Mouse (Mus musculus): ENCODE measurements at regions not wholly inside any gene's neighbourhood (a gene's known extent, or its start where the extent isn't known, plus 50 kb on each side); places are given as distances from the start of the nearest gene placed in this dataset.
"Not testable (repeated sequence)": the region's sequence is repeated elsewhere in the genome, so short reads cannot be mapped to it uniquely, and the experiment has no call there.

DNA sequence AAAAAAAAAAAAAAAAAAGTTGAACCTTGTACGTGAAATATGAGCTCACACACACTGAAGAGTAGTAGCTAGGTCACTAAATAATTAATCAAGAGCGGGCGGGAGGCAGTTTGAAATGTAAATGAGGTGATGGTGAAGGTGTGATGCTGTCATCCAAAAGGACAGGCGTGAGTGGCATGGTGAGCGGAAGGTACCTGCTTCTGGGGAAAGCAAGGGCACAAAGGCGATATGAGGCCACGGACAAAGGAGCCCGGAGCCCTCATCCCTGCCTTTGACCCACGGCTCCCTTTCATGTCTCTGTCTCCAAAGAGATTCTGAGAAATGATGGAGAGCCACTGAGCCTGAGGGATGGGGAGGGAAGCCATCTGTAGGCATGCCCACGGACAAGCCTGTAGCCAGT is 107.1 kb upstream of the Pou3f3 start:
- H3K27ac ChIP-seq (ENCODE audit: insufficient read depth, low read length), result no peak overlapping the region
- TF ChIP-seq CTCF (IDR thresholded peaks at IDR 0.05; ENCODE audit: low read depth, low read length) (no peak), EP300 (IDR thresholded peaks at IDR 0.05; ENCODE audit: insufficient read depth, low read depth, low read length) (no peak), POLR2A (IDR thresholded peaks at IDR 0.05; ENCODE audit: insufficient read depth, low read length) (no peak)

DNA sequence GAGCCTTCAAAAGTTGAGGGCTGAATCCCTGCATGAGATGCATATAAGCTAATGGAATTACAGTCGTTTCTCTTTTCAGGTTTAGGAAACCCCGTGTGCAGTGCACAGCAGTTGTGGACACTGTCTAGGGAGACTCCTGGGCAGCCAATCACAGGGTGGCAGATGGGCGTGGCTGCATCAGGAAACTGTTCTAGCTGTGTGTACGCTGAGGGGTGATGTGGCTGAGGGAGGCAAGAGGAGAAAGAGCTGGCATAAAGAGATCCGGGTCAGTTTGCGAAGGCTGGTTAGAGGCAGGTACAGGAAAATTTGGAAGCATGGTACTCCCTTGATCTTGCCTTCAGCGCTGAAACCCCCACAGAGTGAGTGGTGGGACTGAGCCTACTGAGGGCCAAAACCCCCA is 106.1 kb upstream of the Pou3f3 start:
- no peak overlapping the region for H3K27ac ChIP-seq (ENCODE audit: insufficient read depth, low read length)
- no peaks in the 10 kb centered on the region for H3K9me3 ChIP-seq (replicated peaks; ENCODE audit: control insufficient read depth, insufficient read depth, low read length, poor library complexity, severe bottlenecking)
- no peaks in the 10 kb centered on the region for H3K36me3 ChIP-seq (ENCODE audit: control insufficient read depth, insufficient read depth, low read length, poor library complexity, severe bottlenecking)
- no peaks in the 10 kb centered on the region for H3K4me1 ChIP-seq (ENCODE audit: control insufficient read depth, insufficient read depth, low read length)
- no peak overlapping the region for H3K9ac ChIP-seq (ENCODE audit: low read depth, poor library complexity, severe bottlenecking)
- no peaks in the 10 kb centered on the region for H3K27me3 ChIP-seq (ENCODE audit: control insufficient read depth, insufficient read depth, low read length, poor library complexity, severe bottlenecking)
- H3K4me3 ChIP-seq (ENCODE audit: low read depth, low read length), result no peak overlapping the region
- TF ChIP-seq POLR2A (IDR thresholded peaks at IDR 0.05; ENCODE audit: insufficient read depth, low read length) (no peak), CTCF (IDR thresholded peaks at IDR 0.05; ENCODE audit: low read depth, low read length) (no peak), EP300 (IDR thresholded peaks at IDR 0.05; ENCODE audit: insufficient read depth, low read depth, low read length) (no peak)

More for the DNA sequence above, 107.1 kb upstream of the Pou3f3 start:
- no peak overlapping the region for H3K9ac ChIP-seq (ENCODE audit: low read depth, poor library complexity, severe bottlenecking)
- H3K27me3 ChIP-seq (ENCODE audit: control insufficient read depth, insufficient read depth, low read length, poor library complexity, severe bottlenecking), result no peaks in the 10 kb centered on the region; the same call in 1 of the 2 replicates
- H3K4me1 ChIP-seq (ENCODE audit: control insufficient read depth, insufficient read depth, low read length), result no peaks in the 10 kb centered on the region
- no peaks in the 10 kb centered on the region for H3K36me3 ChIP-seq (ENCODE audit: control insufficient read depth, insufficient read depth, low read length, poor library complexity, severe bottlenecking)
- no peak overlapping the region for H3K4me3 ChIP-seq (ENCODE audit: low read depth, low read length)
- no peaks in the 10 kb centered on the region for H3K9me3 ChIP-seq (replicated peaks; ENCODE audit: control insufficient read depth, insufficient read depth, low read length, poor library complexity, severe bottlenecking)

DNA sequence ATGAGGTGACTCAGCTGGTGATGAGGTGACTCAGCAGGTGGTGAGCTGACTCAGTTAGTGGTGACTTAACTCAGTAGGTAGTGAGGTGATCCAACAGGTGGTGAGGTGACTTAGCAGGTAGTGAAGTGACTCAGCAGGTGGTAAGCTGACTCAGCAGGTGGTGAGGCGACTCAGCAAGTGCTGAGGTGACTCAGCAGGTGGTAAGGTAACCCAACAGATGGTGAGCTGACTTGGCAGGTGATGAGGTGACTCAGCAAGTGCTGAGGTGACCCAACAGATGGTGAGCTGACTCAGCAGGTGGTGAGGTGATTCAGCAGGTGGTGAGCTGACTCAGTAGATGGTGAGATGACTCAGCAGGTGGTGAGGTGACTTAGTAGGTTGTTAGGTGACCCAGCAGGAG is 103.7 kb upstream of the Pou3f3 start:
- H3K4me3 ChIP-seq (ENCODE audit: low read depth, low read length), result no peak overlapping the region
- H3K9me3 ChIP-seq (replicated peaks; ENCODE audit: control insufficient read depth, insufficient read depth, low read length, poor library complexity, severe bottlenecking), result no peaks in the 10 kb centered on the region
- no peaks in the 10 kb centered on the region for H3K4me1 ChIP-seq (ENCODE audit: control insufficient read depth, insufficient read depth, low read length)
- H3K36me3 ChIP-seq (ENCODE audit: control insufficient read depth, insufficient read depth, low read length, poor library complexity, severe bottlenecking), result no peaks in the 10 kb centered on the region
- no peak overlapping the region for H3K27ac ChIP-seq (ENCODE audit: insufficient read depth, low read length)
- H3K9ac ChIP-seq (ENCODE audit: low read depth, poor library complexity, severe bottlenecking), result no peak overlapping the region
- H3K27me3 ChIP-seq (ENCODE audit: control insufficient read depth, insufficient read depth, low read length, poor library complexity, severe bottlenecking), result no peaks in the 10 kb centered on the region
- no peak for TF ChIP-seq EP300 (IDR thresholded peaks at IDR 0.05; ENCODE audit: insufficient read depth, low read depth, low read length)
- no peak for TF ChIP-seq POLR2A (IDR thresholded peaks at IDR 0.05; ENCODE audit: insufficient read depth, low read length)
- TF ChIP-seq CTCF (IDR thresholded peaks at IDR 0.05; ENCODE audit: low read depth, low read length), result no peak

DNA sequence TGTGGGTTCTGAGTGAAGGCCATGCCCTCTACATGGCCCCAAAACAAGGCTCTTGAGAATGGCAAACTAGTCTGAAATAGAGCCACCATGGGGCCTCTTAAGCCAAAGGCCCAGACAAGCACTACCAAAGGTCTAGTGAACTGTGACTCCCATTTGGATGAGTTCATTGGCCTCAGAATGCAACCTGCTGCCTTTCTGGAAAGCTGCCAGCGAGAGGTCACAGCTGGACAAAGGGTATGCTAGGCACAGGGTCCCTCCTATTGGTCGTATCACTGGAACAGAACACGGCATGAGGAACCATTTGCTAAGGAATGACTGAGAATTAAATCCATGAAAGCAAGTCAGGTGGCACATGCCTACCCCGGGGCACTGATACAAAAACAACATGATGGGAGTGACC is 98.5 kb upstream of the Pou3f3 start:
- TF ChIP-seq POLR2A (IDR thresholded peaks at IDR 0.05; ENCODE audit: insufficient read depth, low read length), result no peak
- no peak for TF ChIP-seq CTCF (IDR thresholded peaks at IDR 0.05; ENCODE audit: low read depth, low read length)
- no peak for TF ChIP-seq EP300 (IDR thresholded peaks at IDR 0.05; ENCODE audit: insufficient read depth, low read depth, low read length)
- no peaks in the 10 kb centered on the region for H3K9me3 ChIP-seq (replicated peaks; ENCODE audit: control insufficient read depth, insufficient read depth, low read length, poor library complexity, severe bottlenecking)

DNA sequence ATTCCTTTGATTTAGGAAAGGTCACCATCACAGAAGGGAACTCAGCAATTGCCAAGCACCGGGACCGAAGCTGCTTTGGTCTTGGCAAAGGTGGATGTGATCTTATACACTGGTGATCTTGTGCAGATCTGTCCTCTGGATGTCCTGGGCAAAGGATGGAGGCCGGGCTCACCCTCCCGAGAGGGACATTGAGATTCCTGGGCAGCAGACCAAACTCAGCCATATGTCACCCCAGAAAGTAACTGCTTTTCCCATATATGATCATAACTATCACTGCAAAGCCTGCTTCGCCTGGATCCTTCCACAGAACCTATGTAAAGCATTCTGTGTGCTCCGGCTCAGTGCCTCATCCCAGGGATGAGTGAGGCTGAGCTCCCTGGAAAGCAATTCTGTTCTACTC is 96.3 kb upstream of the Pou3f3 start:
- H3K9ac ChIP-seq (ENCODE audit: low read depth, poor library complexity, severe bottlenecking), result no peak overlapping the region
- no peak for TF ChIP-seq CTCF (IDR thresholded peaks at IDR 0.05; ENCODE audit: low read depth, low read length)
- TF ChIP-seq EP300 (IDR thresholded peaks at IDR 0.05; ENCODE audit: insufficient read depth, low read depth, low read length), result no peak
- no peak for TF ChIP-seq POLR2A (IDR thresholded peaks at IDR 0.05; ENCODE audit: insufficient read depth, low read length)

More for the DNA sequence above, 98.5 kb upstream of the Pou3f3 start:
- H3K4me3 ChIP-seq (ENCODE audit: low read depth, low read length), result no peak overlapping the region
- no peaks in the 10 kb centered on the region for H3K36me3 ChIP-seq (ENCODE audit: control insufficient read depth, insufficient read depth, low read length, poor library complexity, severe bottlenecking)
- H3K9ac ChIP-seq (ENCODE audit: low read depth, poor library complexity, severe bottlenecking), result no peak overlapping the region
- H3K27me3 ChIP-seq (ENCODE audit: control insufficient read depth, insufficient read depth, low read length, poor library complexity, severe bottlenecking), result no peaks in the 10 kb centered on the region
- no peak overlapping the region for H3K27ac ChIP-seq (ENCODE audit: insufficient read depth, low read length)
- no peaks in the 10 kb centered on the region for H3K4me1 ChIP-seq (ENCODE audit: control insufficient read depth, insufficient read depth, low read length)

DNA sequence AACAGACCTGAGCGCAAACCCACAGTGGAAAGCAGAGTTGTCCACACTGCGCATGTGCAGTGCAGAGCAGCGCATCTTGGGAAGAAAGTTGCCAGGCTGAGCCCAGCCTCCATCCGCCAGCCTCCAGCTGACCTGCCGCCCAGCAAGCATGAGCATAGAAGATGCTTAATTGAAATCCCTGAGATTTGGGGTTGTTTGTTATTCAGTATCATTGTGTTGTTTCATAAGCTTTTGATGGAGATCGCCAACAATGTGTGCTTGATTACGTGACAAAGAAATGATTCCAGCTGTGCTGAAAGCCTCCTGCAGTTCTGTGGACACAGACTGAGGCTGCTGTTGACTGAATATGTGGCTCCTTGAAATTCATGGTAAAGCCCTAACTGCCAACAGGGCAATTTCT is 89.3 kb upstream of the Pou3f3 start:
- TF ChIP-seq CTCF (IDR thresholded peaks at IDR 0.05; ENCODE audit: low read depth, low read length) (no peak), POLR2A (IDR thresholded peaks at IDR 0.05; ENCODE audit: insufficient read depth, low read length) (no peak), EP300 (IDR thresholded peaks at IDR 0.05; ENCODE audit: insufficient read depth, low read depth, low read length) (no peak)
- Histone ChIP-seq H3K9ac (ENCODE audit: low read depth, poor library complexity, severe bottlenecking) (no peak overlapping the region), H3K36me3 (ENCODE audit: control insufficient read depth, insufficient read depth, low read length, poor library complexity, severe bottlenecking) (no peaks in the 10 kb centered on the region), H3K27me3 (ENCODE audit: control insufficient read depth, insufficient read depth, low read length, poor library complexity, severe bottlenecking) (no peaks in the 10 kb centered on the region), H3K4me3 (ENCODE audit: low read depth, low read length) (no peak overlapping the region), H3K27ac (ENCODE audit: insufficient read depth, low read length) (no peak overlapping the region), H3K4me1 (ENCODE audit: control insufficient read depth, insufficient read depth, low read length) (no peaks in the 10 kb centered on the region), H3K9me3 (replicated peaks; ENCODE audit: control insufficient read depth, insufficient read depth, low read length, poor library complexity, severe bottlenecking) (no peaks in the 10 kb centered on the region)

More for the DNA sequence above, 96.3 kb upstream of the Pou3f3 start:
- no peaks in the 10 kb centered on the region for H3K4me1 ChIP-seq (ENCODE audit: control insufficient read depth, insufficient read depth, low read length)
- H3K9me3 ChIP-seq (replicated peaks; ENCODE audit: control insufficient read depth, insufficient read depth, low read length, poor library complexity, severe bottlenecking), result no peaks in the 10 kb centered on the region
- no peak overlapping the region for H3K27ac ChIP-seq (ENCODE audit: insufficient read depth, low read length)
- no peak overlapping the region for H3K4me3 ChIP-seq (ENCODE audit: low read depth, low read length)
- H3K36me3 ChIP-seq (ENCODE audit: control insufficient read depth, insufficient read depth, low read length, poor library complexity, severe bottlenecking), result no peaks in the 10 kb centered on the region
- H3K27me3 ChIP-seq (ENCODE audit: control insufficient read depth, insufficient read depth, low read length, poor library complexity, severe bottlenecking), result no peaks in the 10 kb centered on the region

DNA sequence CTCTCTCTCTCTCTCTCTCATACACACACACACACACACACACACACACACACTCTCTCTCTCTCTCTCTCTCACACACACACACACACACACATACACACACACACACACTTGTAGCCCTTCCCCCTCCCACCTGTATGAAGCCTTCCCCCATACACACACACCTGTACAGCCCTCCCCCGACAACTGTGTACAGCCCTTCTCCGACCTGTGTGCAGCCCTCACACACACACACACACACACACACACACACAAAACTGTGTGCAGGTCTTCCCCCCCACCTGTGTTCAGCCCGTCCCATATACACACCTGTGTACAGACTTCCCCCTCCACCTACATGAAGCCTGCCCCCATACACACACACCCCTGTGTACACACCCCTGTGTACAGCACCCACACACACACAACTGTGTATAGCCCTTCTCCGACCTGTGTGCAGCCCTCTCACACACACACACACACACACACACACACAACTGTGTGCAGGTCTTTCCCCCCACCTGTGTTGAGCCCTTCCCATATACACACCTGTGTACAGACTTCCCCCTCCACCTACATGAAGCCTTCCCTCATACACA is 88.0 kb upstream of the Pou3f3 start:
- H3K27me3 ChIP-seq (ENCODE audit: control insufficient read depth, insufficient read depth, low read length, poor library complexity, severe bottlenecking); H3K9me3 ChIP-seq (replicated peaks; ENCODE audit: control insufficient read depth, insufficient read depth, low read length, poor library complexity, severe bottlenecking): not testable (repeated sequence)

More for the DNA sequence above, 88.0 kb upstream of the Pou3f3 start:
- H3K27ac ChIP-seq (ENCODE audit: insufficient read depth, low read length); H3K4me1 ChIP-seq (ENCODE audit: control insufficient read depth, insufficient read depth, low read length); H3K4me3 ChIP-seq (ENCODE audit: low read depth, low read length); H3K9ac ChIP-seq (ENCODE audit: low read depth, poor library complexity, severe bottlenecking); H3K36me3 ChIP-seq (ENCODE audit: control insufficient read depth, insufficient read depth, low read length, poor library complexity, severe bottlenecking): not testable (repeated sequence)

Data from ES-Bruce4 (cell line).